Mouse (Mus musculus) WW6 (cell line): ENCODE measurements around the gene Fam114a1.

ENCODE experiments used
- DNase-seq: peaks from one replicate; pipeline ENCODE4 v3.0.0-alpha.2; 2013; ENCODE audit warnings: low read depth, low spot score

The Fam114a1 gene

GRCm38 (mm10) chr5:64969861-64970771 is at the start of gene Fam114a1:
Fam114a1 (plus strand) TSS chr5:64970071.
- no peak for DNase-seq

- no peak for DNase-seq
Measured at GRCm38 (mm10) chr5:64922891-64923381, 46.9 kb upstream of the Fam114a1 start.

GRCm38 (mm10) chr5:64932215-64932614 is 37.7 kb upstream of the Fam114a1 start:
- DNase-seq, result no peak

GRCm38 (mm10) chr5:64932775-64933174 is 37.1 kb upstream of the Fam114a1 start:
- DNase-seq, result no peak

GRCm38 (mm10) chr5:64951486-64951885 is 18.4 kb upstream of the Fam114a1 start:
- DNase-seq, result no peak

GRCm38 (mm10) chr5:64954931-64955330 is 14.9 kb upstream of the Fam114a1 start:
- no peak for DNase-seq

- DNase-seq, result no peak
Measured at GRCm38 (mm10) chr5:64958991-64959842, 10.7 kb upstream of the Fam114a1 start.

GRCm38 (mm10) chr5:64959843-64960230 is 10.0 kb upstream of the Fam114a1 start, which contains the start of gene Tlr6:
Tlr6 (minus strand) TSS chr5:64960097.
- DNase-seq, result no peak

GRCm38 (mm10) chr5:64960857-64961391 is 8.9 kb upstream of the Fam114a1 start:
- DNase-seq, result no peak

- DNase-seq, result no peak
Measured at GRCm38 (mm10) chr5:64963271-64963670, 6.6 kb upstream of the Fam114a1 start.

- no peak for DNase-seq
Measured at GRCm38 (mm10) chr5:64963735-64964134, 6.1 kb upstream of the Fam114a1 start.

GRCm38 (mm10) chr5:64968961-64969860 is 660 bp upstream of the Fam114a1 start:
- DNase-seq, result no peak

GRCm38 (mm10) chr5:64975121-64975520 is 5.2 kb downstream of the Fam114a1 start:
- DNase-seq, result no peak

GRCm38 (mm10) chr5:64977128-64977527 is 7.3 kb downstream of the Fam114a1 start:
- no peak for DNase-seq

GRCm38 (mm10) chr5:64985971-64986370 is 16.1 kb downstream of the Fam114a1 start:
- DNase-seq, result no peak

- DNase-seq, result no peak
Measured at GRCm38 (mm10) chr5:64989940-64990339, 20.1 kb downstream of the Fam114a1 start.

GRCm38 (mm10) chr5:64992540-64992939 is 22.7 kb downstream of the Fam114a1 start:
- DNase-seq, result no peak

GRCm38 (mm10) chr5:64995408-64995807 is 25.5 kb downstream of the Fam114a1 start:
- no peak for DNase-seq

- no peak for DNase-seq
Measured at GRCm38 (mm10) chr5:65002940-65003824, 33.3 kb downstream of the Fam114a1 start.
